Mouse (Mus musculus) limb, embryonic 14.5 days (tissue): ENCODE results near the gene Kcnk16. TPM values are rescaled to one million over a fixed set of nuclear protein-coding genes. Genes with fewer than 3 reads are reported as not detected.

ENCODE experiments used
- ATAC-seq: fragments of 200-750 bp; cut with Nextera tagmentation; 2 replicates; pipeline ENCODE4 v1.8.0; 2017; ENCODE audit warnings: low read depth, moderate number of reproducible peaks, moderate TSS enrichment; ENCODE audit not compliant: low FRiP score
- DNase-seq: peaks from one replicate; pipeline ENCODE4 v3.0.0-alpha.2; 2015; ENCODE audit warnings: low spot score
- H3K27ac ChIP-seq: fragments of 300-500 bp; sonication (generic); replicated peaks from 2 replicates; pipeline ENCODE4 v1.5.1; 2014; ENCODE audit warnings: low read depth, mild to moderate bottlenecking, low read length, moderate library complexity, mixed read lengths
- H3K27me3 ChIP-seq: fragments of 300-500 bp; sonication (generic); 2 replicates; pipeline ENCODE4 v1.6.1; 2014; ENCODE audit warnings: low read length, mixed read lengths; ENCODE audit not compliant: control insufficient read depth, insufficient read depth
- H3K36me3 ChIP-seq: fragments of 300-500 bp; sonication (generic); 2 replicates; pipeline ENCODE4 v1.6.1; 2014; ENCODE audit warnings: mild to moderate bottlenecking, low read length, moderate library complexity, mixed read lengths; ENCODE audit not compliant: control insufficient read depth, insufficient read depth
- H3K4me1 ChIP-seq: fragments of 300-500 bp; sonication (generic); 2 replicates; pipeline ENCODE4 v1.6.1; 2014; ENCODE audit warnings: antibody characterized with exemption, low read length, mixed read lengths; ENCODE audit not compliant: control insufficient read depth, insufficient read depth
- H3K4me2 ChIP-seq: fragments of 300-500 bp; sonication (generic); replicated peaks from 2 replicates; pipeline ENCODE4 v1.6.1; 2014; ENCODE audit warnings: low read depth, mild to moderate bottlenecking, low read length, moderate library complexity; ENCODE audit not compliant: severe bottlenecking
- H3K4me3 ChIP-seq: fragments of 300-500 bp; sonication (generic); replicated peaks from 2 replicates; pipeline ENCODE4 v1.5.1; 2014; ENCODE audit warnings: low read length
- H3K9ac ChIP-seq: fragments of 300-500 bp; sonication (generic); 2 replicates; pipeline ENCODE4 v1.6.1; 2014; ENCODE audit warnings: mild to moderate bottlenecking, low read depth, low read length, moderate library complexity; ENCODE audit not compliant: severe bottlenecking
- H3K9me3 ChIP-seq: fragments of 300-500 bp; sonication (generic); 2 replicates; pipeline ENCODE4 v1.6.1; 2016; ENCODE audit warnings: low read length; ENCODE audit not compliant: control insufficient read depth
- POLR2A ChIP-seq: fragments of 200-500 bp; IDR thresholded peaks from 2 replicates; pipeline ENCODE4 v1.8.0; 2012; ENCODE audit warnings: inconsistent platforms, mild to moderate bottlenecking, moderate library complexity, borderline replicate concordance; ENCODE audit not compliant: insufficient read depth, insufficient read length; ENCODE audit errors: extremely low read depth
- WGBS: fragments of 180-500 bp; shearing (Covaris S2); extraction: QIAGEN DNeasy Blood & Tissue Kit; methylation state at CpG from one replicate; pipeline ENCODE4 v1.1.7; 2014; 5-methylcytosine and 5-hydroxymethylcytosine counted together
- polyA plus RNA-seq, 2 experiments: library from polyadenylated mRNA; depleted of rRNA in 1 of 2; stranded (reverse) in 1 of 2; unstranded in 1 of 2; fragments of >200 nt; fragmentation: Nextera tagmentation in 1 of 2; extraction: Ambion mirVana in 1 of 2; gene quantifications; 2 replicates each; pipeline versions ENCODE4 v1.2.1 to v1.2.3; 2012 to 2014

The Kcnk16 gene
- polyA plus RNA-seq, 2 experiments = not detected

DNA sequence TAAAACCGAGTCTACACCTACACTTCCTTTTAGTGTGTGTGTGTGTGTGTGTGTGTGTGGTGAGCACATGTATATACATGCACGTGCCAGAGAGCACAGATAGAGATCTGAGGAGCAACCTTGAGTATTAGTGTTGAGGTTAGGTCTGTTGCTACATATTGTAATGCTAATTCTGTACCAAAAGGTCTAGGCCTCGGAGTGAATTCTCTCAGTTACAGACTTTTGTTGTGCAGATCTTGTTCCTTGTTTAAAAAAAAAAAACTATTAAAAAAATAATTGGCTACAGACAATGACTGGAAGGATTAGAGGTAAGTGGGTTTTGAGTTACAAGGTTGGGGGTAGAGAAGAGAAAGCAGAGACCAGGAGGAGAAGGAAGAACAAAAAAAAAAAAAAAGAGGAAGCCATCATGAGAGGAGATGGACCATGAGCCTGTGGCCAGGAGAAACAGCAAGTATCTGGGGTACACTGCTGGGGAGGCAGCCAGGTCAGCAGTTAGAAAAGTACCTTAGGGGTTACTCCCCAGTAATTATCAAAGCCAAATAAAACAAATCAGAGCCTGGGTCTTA lies 51.6 kb downstream of the Kcnk16 start:
- Histone ChIP-seq H3K4me3 (no peak overlapping the region), H3K36me3 (no peaks in the 10 kb centered on the region), H3K4me1 (no peaks in the 10 kb centered on the region), H3K27ac (no peak overlapping the region), H3K9ac (no peak overlapping the region), H3K9me3 (no peaks in the 10 kb centered on the region), H3K4me2 (no peak overlapping the region), H3K27me3 (no peaks in the 10 kb centered on the region)
- DNase-seq (no peak), ATAC-seq (no peak)
- 47% methylated on average over 3 of the region's 3 CpGs for WGBS
- no peak for TF ChIP-seq POLR2A

DNA sequence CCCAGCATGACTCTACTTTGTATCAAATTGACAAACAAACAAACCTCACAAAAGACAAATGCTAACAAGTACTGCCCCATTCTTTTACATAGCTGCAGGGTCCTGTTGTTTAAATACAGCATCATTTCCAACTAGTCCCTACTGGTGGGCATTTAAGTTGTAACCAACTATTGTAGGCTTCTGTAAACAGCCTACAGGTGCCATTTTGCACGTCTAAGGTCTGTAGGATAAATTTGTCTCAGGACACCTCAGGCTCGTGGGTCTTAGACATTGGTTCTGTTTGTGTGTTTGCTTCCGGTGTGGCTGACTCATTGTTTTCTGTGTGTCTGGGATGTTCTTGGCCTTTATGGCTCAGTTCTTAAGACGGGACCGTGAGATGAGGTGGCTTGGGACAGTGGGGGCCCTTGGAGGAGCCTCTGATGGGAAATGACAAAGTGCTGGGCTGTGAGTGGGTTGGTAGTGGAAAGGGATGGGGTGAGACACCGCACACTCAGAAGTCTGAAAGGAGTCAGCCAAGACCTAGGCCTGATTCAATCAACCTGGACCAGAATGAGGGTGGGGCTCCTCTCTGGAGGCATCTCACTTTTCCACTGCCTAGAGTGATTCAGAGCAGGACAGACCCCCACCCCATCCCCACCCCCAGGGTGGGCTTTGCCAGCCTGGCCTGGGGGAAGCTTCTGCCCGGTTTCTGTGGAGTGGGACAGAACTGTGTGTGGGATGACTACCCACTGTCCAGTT lies 52.3 kb downstream of the Kcnk16 start:
- WGBS = 89% methylated on average over 7 of the region's 7 CpGs
- H3K4me3 ChIP-seq = no peak overlapping the region
- H3K9me3 ChIP-seq = no peaks in the 10 kb centered on the region
- TF ChIP-seq POLR2A = no peak
- H3K4me2 ChIP-seq = no peak overlapping the region
- H3K36me3 ChIP-seq = no peaks in the 10 kb centered on the region
- H3K27ac ChIP-seq = no peak overlapping the region
- DNase-seq (no peak), ATAC-seq (no peak)
- H3K9ac ChIP-seq = no peak overlapping the region
- no peaks in the 10 kb centered on the region for H3K27me3 ChIP-seq
- H3K4me1 ChIP-seq = no peaks in the 10 kb centered on the region

DNA sequence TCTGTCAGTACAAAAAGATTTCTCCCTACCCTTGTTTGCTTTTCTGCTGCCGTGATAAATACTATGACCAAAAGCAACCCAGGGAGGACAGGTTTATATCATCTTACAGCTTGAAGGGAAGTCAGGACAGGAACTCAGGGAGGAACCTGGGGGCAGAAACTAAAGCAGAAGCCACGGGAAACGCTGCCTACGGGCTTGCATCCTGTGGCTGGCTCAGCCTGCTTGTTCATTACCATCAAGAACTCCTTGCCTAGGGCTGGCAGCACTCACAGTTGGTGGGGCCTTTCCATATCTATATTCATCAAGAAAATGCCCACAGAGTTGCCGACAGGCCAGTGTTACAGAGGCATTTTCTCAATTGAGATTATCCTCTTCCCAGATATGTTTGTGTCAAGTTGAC lies 53.2 kb downstream of the Kcnk16 start:
- DNase-seq (no peak), ATAC-seq (no peak)
- Histone ChIP-seq H3K27me3 (no peaks in the 10 kb centered on the region), H3K9me3 (no peaks in the 10 kb centered on the region), H3K27ac (no peak overlapping the region), H3K4me3 (no peak overlapping the region), H3K4me2 (no peak overlapping the region), H3K4me1 (no peaks in the 10 kb centered on the region), H3K9ac (no peak overlapping the region), H3K36me3 (no peaks in the 10 kb centered on the region)
- no peak for TF ChIP-seq POLR2A
- WGBS = 60% methylated on average over 5 of the region's 5 CpGs

DNA sequence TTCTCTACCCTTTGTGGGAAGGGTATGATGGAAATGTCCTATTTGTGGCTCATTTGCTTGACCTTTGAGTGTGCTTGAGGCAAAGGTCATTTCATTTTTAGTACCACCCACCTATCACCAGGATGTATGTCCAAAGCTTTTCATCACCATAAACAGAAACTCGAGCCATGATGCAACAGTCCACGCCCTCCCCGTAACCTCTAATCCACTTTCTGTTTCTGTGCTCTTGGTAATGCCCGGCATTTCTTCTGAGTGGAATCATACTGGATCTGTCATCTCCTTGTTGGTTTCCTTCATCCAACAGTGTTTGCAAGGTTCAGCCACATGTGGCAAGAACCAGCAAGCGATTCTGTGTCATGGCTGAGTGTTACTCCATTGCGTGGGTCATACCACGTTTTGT lies 54.9 kb downstream of the Kcnk16 start:
- no peak for TF ChIP-seq POLR2A
- H3K27me3 ChIP-seq = no peaks in the 10 kb centered on the region
- no peak for ATAC-seq
- H3K9me3 ChIP-seq = no peaks in the 10 kb centered on the region
- WGBS = 82% methylated on average over 7 of the region's 7 CpGs
- no peak overlapping the region for H3K9ac ChIP-seq
- no peak overlapping the region for H3K4me3 ChIP-seq
- H3K27ac ChIP-seq = no peak overlapping the region
- H3K4me2 ChIP-seq = no peak overlapping the region
- no peaks in the 10 kb centered on the region for H3K36me3 ChIP-seq
- H3K4me1 ChIP-seq = no peaks in the 10 kb centered on the region
- DNase-seq = no peak

DNA sequence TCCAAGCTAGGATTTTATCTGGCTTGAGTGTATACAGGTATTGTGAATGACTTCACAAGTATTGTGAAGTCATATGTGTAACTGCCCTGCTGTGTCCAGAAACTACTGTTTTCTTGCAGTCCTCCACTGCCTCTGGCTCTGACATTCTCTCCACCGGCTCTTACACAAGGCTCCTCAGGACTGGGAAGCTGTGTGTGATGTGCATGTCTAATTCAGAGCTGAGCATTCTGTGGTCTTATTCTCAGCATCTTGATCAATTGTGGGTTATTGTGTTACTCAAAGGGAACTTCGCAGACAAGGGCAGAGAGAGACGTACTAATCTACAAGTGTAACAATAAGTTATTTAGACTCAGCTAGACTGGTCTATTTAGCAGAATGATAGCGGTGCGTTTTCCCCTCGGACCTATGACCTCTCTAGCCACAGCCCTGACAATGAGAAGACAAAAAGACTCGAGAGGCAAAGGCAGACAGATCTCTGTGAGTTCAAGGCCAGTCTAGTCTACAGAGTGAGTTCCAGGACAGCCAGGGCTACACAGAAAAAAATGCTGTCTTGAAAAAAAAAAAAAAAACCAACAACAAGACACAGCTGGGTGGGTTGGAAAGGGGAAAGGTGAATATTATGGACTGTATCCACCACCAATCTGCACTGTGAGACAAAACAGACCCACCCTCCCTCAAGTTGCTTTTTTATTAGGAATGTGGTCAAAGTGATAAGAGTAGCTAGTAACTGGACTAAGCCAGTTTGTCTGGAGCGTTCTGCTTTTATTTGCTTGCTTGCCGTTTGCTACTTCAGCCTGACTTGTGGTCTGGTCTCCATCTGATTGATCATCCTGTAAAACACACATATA lies 57.0 kb downstream of the Kcnk16 start:
- no peaks in the 10 kb centered on the region for H3K36me3 ChIP-seq
- DNase-seq (no peak), ATAC-seq (no peak)
- no peaks in the 10 kb centered on the region for H3K9me3 ChIP-seq
- H3K4me2 ChIP-seq = no peak overlapping the region
- H3K4me3 ChIP-seq = no peak overlapping the region
- H3K9ac ChIP-seq = no peak overlapping the region
- H3K4me1 ChIP-seq = no peaks in the 10 kb centered on the region
- TF ChIP-seq POLR2A = no peak
- no peaks in the 10 kb centered on the region for H3K27me3 ChIP-seq
- 71% methylated on average over 9 of the region's 9 CpGs for WGBS
- no peak overlapping the region for H3K27ac ChIP-seq

Other genes starting within 250 kb of the Kcnk16 start
- 8.9 and 9.7 TPM in 2 replicates for gene Saysd1, start 130.7 kb downstream of the Kcnk16 start, polyA plus RNA-seq (2012; rRNA removed)
- gene Saysd1, start 130.7 kb downstream of the Kcnk16 start, polyA plus RNA-seq (2014; fragmentation: Nextera tagmentation; extraction: Ambion mirVana) = 14.1 and 15.6 TPM in 2 replicates
- gene Kcnk5, start 87.4 kb downstream of the Kcnk16 start, polyA plus RNA-seq (2012; rRNA removed) = 5.3 and 5.5 TPM in 2 replicates
- 4.1 and 4.5 TPM in 2 replicates for gene Kcnk5, start 87.4 kb downstream of the Kcnk16 start, polyA plus RNA-seq (2014; fragmentation: Nextera tagmentation; extraction: Ambion mirVana)
- gene Nudt13, start 25.5 kb upstream of the Kcnk16 start, polyA plus RNA-seq (2012; rRNA removed) = 23.4 and 30.0 TPM in 2 replicates
- gene Nudt13, start 25.5 kb upstream of the Kcnk16 start, polyA plus RNA-seq (2014; fragmentation: Nextera tagmentation; extraction: Ambion mirVana) = 14.1 and 14.3 TPM in 2 replicates
- gene Ecd, start 78.9 kb upstream of the Kcnk16 start, polyA plus RNA-seq (2012; rRNA removed) = 30.6 and 31.0 TPM in 2 replicates
- gene Ecd, start 78.9 kb upstream of the Kcnk16 start, polyA plus RNA-seq (2014; fragmentation: Nextera tagmentation; extraction: Ambion mirVana) = 46.4 and 52.4 TPM in 2 replicates
- gene Fam149b, start 79.0 kb upstream of the Kcnk16 start, polyA plus RNA-seq (2012; rRNA removed) = 49.3 and 53.5 TPM in 2 replicates
- gene Fam149b, start 79.0 kb upstream of the Kcnk16 start, polyA plus RNA-seq (2014; fragmentation: Nextera tagmentation; extraction: Ambion mirVana) = 38.9 and 45.5 TPM in 2 replicates
- gene Dnajc9, start 119.7 kb upstream of the Kcnk16 start, polyA plus RNA-seq (2012; rRNA removed) = 104 and 132 TPM in 2 replicates
- gene Dnajc9, start 119.7 kb upstream of the Kcnk16 start, polyA plus RNA-seq (2014; fragmentation: Nextera tagmentation; extraction: Ambion mirVana) = 151 and 152 TPM in 2 replicates
- gene Mrps16, start 124.4 kb upstream of the Kcnk16 start, polyA plus RNA-seq (2012; rRNA removed) = 62.9 and 63.5 TPM in 2 replicates
- gene Mrps16, start 124.4 kb upstream of the Kcnk16 start, polyA plus RNA-seq (2014; fragmentation: Nextera tagmentation; extraction: Ambion mirVana) = 99.0 and 99.7 TPM in 2 replicates
- 0.18 and 0.30 TPM in 2 replicates for gene Cfap70, start 183.0 kb upstream of the Kcnk16 start, polyA plus RNA-seq (2012; rRNA removed)
- gene Cfap70, start 183.0 kb upstream of the Kcnk16 start, polyA plus RNA-seq (2014; fragmentation: Nextera tagmentation; extraction: Ambion mirVana) = 0.15 and 0.76 TPM in 2 replicates
- gene Anxa7, start 210.9 kb upstream of the Kcnk16 start, polyA plus RNA-seq (2012; rRNA removed) = 50.5 and 52.8 TPM in 2 replicates
- 45.5 and 46.5 TPM in 2 replicates for gene Anxa7, start 210.9 kb upstream of the Kcnk16 start, polyA plus RNA-seq (2014; fragmentation: Nextera tagmentation; extraction: Ambion mirVana)
- 5.6 and 6.3 TPM in 2 replicates for gene Mss51, start 227.7 kb upstream of the Kcnk16 start, polyA plus RNA-seq (2012; rRNA removed)
- gene Mss51, start 227.7 kb upstream of the Kcnk16 start, polyA plus RNA-seq (2014; fragmentation: Nextera tagmentation; extraction: Ambion mirVana) = 1.5 and 1.8 TPM in 2 replicates